Mouse (Mus musculus): ENCODE measurements around the gene Jpt1. TPM values are rescaled to one million over a fixed set of nuclear protein-coding genes. Genes with fewer than 3 reads are reported as not detected.

Jpt1 gene
- total RNA-seq, 1 experiment, result 205 TPM

- Histone ChIP-seq H3K27ac (ENCODE audit: insufficient read depth, low read depth, low read length, poor library complexity, severe bottlenecking) (no peak overlapping the region), H3K4me3 (ENCODE audit: insufficient read depth in 1 of 2, low read depth in 1 of 2, low read length in 2 of 2, poor library complexity in 1 of 2, severe bottlenecking in 1 of 2) (peak overlapping the region; percentile 83 to 90), H3K9ac (ENCODE audit: insufficient read depth, low read depth, low read length, poor library complexity, severe bottlenecking) (peak overlapping the region; percentile 81), H3K9me3 (ENCODE audit: control insufficient read depth, insufficient read depth, low read depth, low read length) (no peaks in the 10 kb centered on the region), H3K4me1 (ENCODE audit: control insufficient read depth in 2 of 2, insufficient read depth in 2 of 2, low read length in 2 of 2, poor library complexity in 1 of 2) (peaks cover 4 to 23% of the 10 kb centered on the region in 2 experiments; a peak in 3 of 4 replicates), H3K36me3 (ENCODE audit: control insufficient read depth, insufficient read depth, low read length, poor library complexity, severe bottlenecking) (no peaks in the 10 kb centered on the region)
- DNase-seq (ENCODE audit: low read depth, low spot score), result no peak
- TF ChIP-seq ZNF384 (IDR thresholded peaks at IDR 0.05; ENCODE audit: low read depth, low read length) (no peak), MAFK (IDR thresholded peaks at IDR 0.05; ENCODE audit: insufficient read depth, low read depth, low read length) (no peak), CHD2 (IDR thresholded peaks at IDR 0.05; ENCODE audit: low read depth, low read length) (no peak), ZC3H11A (IDR thresholded peaks at IDR 0.05; ENCODE audit: borderline replicate concordance, low read depth, low read length) (no peak), HCFC1 (IDR thresholded peaks at IDR 0.05; ENCODE audit: borderline replicate concordance, insufficient read depth, low read length) (no peak)
- in situ Hi-C loops (cut with MboI; ENCODE audit: low sequenced_read_pairs in 2 of 2, unreplicated experiment in 2 of 2), result no loop called here
These were observed 38.4 kb downstream of the Jpt1 start for GRCm38 (mm10) chr11:115475758-115476237.

- H3K4me3 ChIP-seq (ENCODE audit: insufficient read depth in 1 of 2, low read depth in 1 of 2, low read length in 2 of 2, poor library complexity in 1 of 2, severe bottlenecking in 1 of 2), result peak within 1 kb of the TSS; percentile 83 to 90
- H3K9me3 ChIP-seq (ENCODE audit: control insufficient read depth, insufficient read depth, low read depth, low read length), result no peaks in the 10 kb centered on the region
- no peaks in the 10 kb centered on the region for H3K36me3 ChIP-seq (ENCODE audit: control insufficient read depth, insufficient read depth, low read length, poor library complexity, severe bottlenecking)
- H3K4me1 ChIP-seq (ENCODE audit: control insufficient read depth in 2 of 2, insufficient read depth in 2 of 2, low read length in 2 of 2, poor library complexity in 1 of 2), result peaks cover 4 to 23% of the 10 kb centered on the region in 2 experiments; a peak in 3 of 4 replicates
- in situ Hi-C loops (cut with MboI; ENCODE audit: low sequenced_read_pairs in 2 of 2, unreplicated experiment in 2 of 2), result no loop called here
- peak within 1 kb of the TSS; percentile 81 for H3K9ac ChIP-seq (ENCODE audit: insufficient read depth, low read depth, low read length, poor library complexity, severe bottlenecking)
- H3K27ac ChIP-seq (ENCODE audit: insufficient read depth, low read depth, low read length, poor library complexity, severe bottlenecking), result peak within 1 kb of the TSS; percentile 26; the same call in 1 of the 2 replicates
- TF ChIP-seq HCFC1 (IDR thresholded peaks at IDR 0.05; ENCODE audit: borderline replicate concordance, insufficient read depth, low read length) (no peak), ZNF384 (IDR thresholded peaks at IDR 0.05; ENCODE audit: low read depth, low read length) (no peak), MAFK (IDR thresholded peaks at IDR 0.05; ENCODE audit: insufficient read depth, low read depth, low read length) (no peak), ZC3H11A (IDR thresholded peaks at IDR 0.05; ENCODE audit: borderline replicate concordance, low read depth, low read length) (no peak), CHD2 (IDR thresholded peaks at IDR 0.05; ENCODE audit: low read depth, low read length) (no peak)
- peak; percentile 97 for DNase-seq (ENCODE audit: low read depth, low spot score)
These were observed 39.0 kb downstream of the Jpt1 start, which contains the start of gene Armc7 for GRCm38 (mm10) chr11:115475025-115475757. Gene Armc7 (plus strand): TSS chr11:115475667.

- peaks cover 4 to 27% of the 10 kb centered on the region in 2 experiments; a peak in 3 of 4 replicates for H3K4me1 ChIP-seq (ENCODE audit: control insufficient read depth in 2 of 2, insufficient read depth in 2 of 2, low read length in 2 of 2, poor library complexity in 1 of 2)
- in situ Hi-C loops (cut with MboI; ENCODE audit: low sequenced_read_pairs in 2 of 2, unreplicated experiment in 2 of 2), result no loop called here
- H3K9me3 ChIP-seq (ENCODE audit: control insufficient read depth, insufficient read depth, low read depth, low read length), result no peaks in the 10 kb centered on the region
- peak; percentile 99 for DNase-seq (ENCODE audit: low read depth, low spot score)
- peak overlapping the region; percentile 27 to 35; a peak in 3 of 4 replicates for H3K4me3 ChIP-seq (ENCODE audit: insufficient read depth in 1 of 2, low read depth in 1 of 2, low read length in 2 of 2, poor library complexity in 1 of 2, severe bottlenecking in 1 of 2)
- H3K36me3 ChIP-seq (ENCODE audit: control insufficient read depth, insufficient read depth, low read length, poor library complexity, severe bottlenecking), result no peaks in the 10 kb centered on the region
- H3K27ac ChIP-seq (ENCODE audit: insufficient read depth, low read depth, low read length, poor library complexity, severe bottlenecking), result peak overlapping the region; percentile 41; the same call in 1 of the 2 replicates
- TF ChIP-seq ZC3H11A (IDR thresholded peaks at IDR 0.05; ENCODE audit: borderline replicate concordance, low read depth, low read length), result peak; percentile 42; the same call in 1 of the 2 replicates
- TF ChIP-seq CHD2 (IDR thresholded peaks at IDR 0.05; ENCODE audit: low read depth, low read length), result no peak
- no peak for TF ChIP-seq ZNF384 (IDR thresholded peaks at IDR 0.05; ENCODE audit: low read depth, low read length)
- TF ChIP-seq HCFC1 (IDR thresholded peaks at IDR 0.05; ENCODE audit: borderline replicate concordance, insufficient read depth, low read length), result peak; percentile 60; the same call in 1 of the 2 replicates
- TF ChIP-seq MAFK (IDR thresholded peaks at IDR 0.05; ENCODE audit: insufficient read depth, low read depth, low read length), result peak; percentile 96
- peak overlapping the region; percentile 60; the same call in 1 of the 2 replicates for H3K9ac ChIP-seq (ENCODE audit: insufficient read depth, low read depth, low read length, poor library complexity, severe bottlenecking)
These were observed 40.4 kb downstream of the Jpt1 start for GRCm38 (mm10) chr11:115473626-115474275.

GRCm38 (mm10) chr11:115472183-115472582, 42.0 kb downstream of the Jpt1 start:
- H3K9me3 ChIP-seq (ENCODE audit: control insufficient read depth, insufficient read depth, low read depth, low read length), result no peaks in the 10 kb centered on the region
- H3K4me1 ChIP-seq (ENCODE audit: control insufficient read depth in 2 of 2, insufficient read depth in 2 of 2, low read length in 2 of 2, poor library complexity in 1 of 2), result peaks cover 4 to 27% of the 10 kb centered on the region in 2 experiments; a peak in 3 of 4 replicates
- in situ Hi-C loops (cut with MboI; ENCODE audit: low sequenced_read_pairs in 2 of 2, unreplicated experiment in 2 of 2), result no loop called here
- H3K4me3 ChIP-seq (ENCODE audit: insufficient read depth in 1 of 2, low read depth in 1 of 2, low read length in 2 of 2, poor library complexity in 1 of 2, severe bottlenecking in 1 of 2), result no peak overlapping the region
- TF ChIP-seq CHD2 (IDR thresholded peaks at IDR 0.05; ENCODE audit: low read depth, low read length), result no peak
- no peak for TF ChIP-seq MAFK (IDR thresholded peaks at IDR 0.05; ENCODE audit: insufficient read depth, low read depth, low read length)
- no peak for TF ChIP-seq HCFC1 (IDR thresholded peaks at IDR 0.05; ENCODE audit: borderline replicate concordance, insufficient read depth, low read length)
- no peak for TF ChIP-seq ZC3H11A (IDR thresholded peaks at IDR 0.05; ENCODE audit: borderline replicate concordance, low read depth, low read length)
- TF ChIP-seq ZNF384 (IDR thresholded peaks at IDR 0.05; ENCODE audit: low read depth, low read length), result no peak
- DNase-seq (ENCODE audit: low read depth, low spot score), result no peak
- H3K27ac ChIP-seq (ENCODE audit: insufficient read depth, low read depth, low read length, poor library complexity, severe bottlenecking), result peak overlapping the region; percentile 10; the same call in 1 of the 2 replicates
- H3K9ac ChIP-seq (ENCODE audit: insufficient read depth, low read depth, low read length, poor library complexity, severe bottlenecking), result peak overlapping the region; percentile 15; the same call in 1 of the 2 replicates
- no peaks in the 10 kb centered on the region for H3K36me3 ChIP-seq (ENCODE audit: control insufficient read depth, insufficient read depth, low read length, poor library complexity, severe bottlenecking)
